Mouse (Mus musculus) liver, adult 2 months (tissue): ENCODE results near the gene Echdc3. TPM values are rescaled to one million over a fixed set of nuclear protein-coding genes. Genes with fewer than 3 reads are reported as not detected.

ENCODE experiments used
- DNase-seq: peaks from one replicate; pipeline ENCODE4 v3.0.0-alpha.2; 2011; ENCODE audit warnings: low read depth, low spot score; ENCODE audit errors: extremely low read depth
- H3K27ac ChIP-seq: fragments of 200-500 bp; replicated peaks from 2 replicates; pipeline ENCODE4 v1.5.1; 2012; ENCODE audit warnings: low read depth, mild to moderate bottlenecking, control low read depth, inconsistent platforms, low read length; ENCODE audit not compliant: insufficient read depth
- H3K27me3 ChIP-seq: fragments of 200-500 bp; 2 replicates; pipeline ENCODE4 v1.6.1; 2012; ENCODE audit warnings: mild to moderate bottlenecking, moderate library complexity, low read length, inconsistent platforms; ENCODE audit not compliant: control insufficient read depth, insufficient read depth
- H3K36me3 ChIP-seq: fragments of 200-500 bp; 2 replicates; pipeline ENCODE4 v1.6.1; 2012; ENCODE audit warnings: low read length, inconsistent platforms; ENCODE audit not compliant: control insufficient read depth, insufficient read depth
- H3K4me1 ChIP-seq: fragments of 200-500 bp; 2 replicates; pipeline ENCODE4 v1.6.1; 2011; ENCODE audit warnings: low read length; ENCODE audit not compliant: control insufficient read depth, insufficient read depth
- H3K4me3 ChIP-seq: fragments of 200-500 bp; 2 replicates; pipeline ENCODE4 v1.5.1; 2011; ENCODE audit warnings: low read depth, mild to moderate bottlenecking, control low read depth, low read length, moderate library complexity; ENCODE audit not compliant: insufficient read depth
- H3K79me2 ChIP-seq: fragments of 200-500 bp; 2 replicates; pipeline ENCODE4 v1.6.1; 2012; ENCODE audit warnings: inconsistent platforms, mild to moderate bottlenecking, low read length, moderate library complexity; ENCODE audit not compliant: control insufficient read depth, insufficient read depth
- H3K9ac ChIP-seq: fragments of 200-500 bp; 2 replicates; pipeline ENCODE4 v1.6.1; 2012; ENCODE audit warnings: low read depth, mild to moderate bottlenecking, control low read depth, inconsistent platforms, low read length
- CTCF ChIP-seq: fragments of 200-500 bp; IDR thresholded peaks from 2 replicates; pipeline ENCODE4 v1.5.1; 2011; ENCODE audit warnings: low read depth, low read length, control low read depth
- POLR2A ChIP-seq: fragments of 200-500 bp; IDR thresholded peaks from 2 replicates; pipeline ENCODE4 v1.6.1; 2011; ENCODE audit warnings: low read length, control low read depth; ENCODE audit not compliant: insufficient read depth; ENCODE audit errors: extremely low read depth
- WGBS: fragments of 180-500 bp; shearing (Covaris S2); methylation state at CpG from one replicate; pipeline ENCODE4 v1.1.7; 2018; 5-methylcytosine and 5-hydroxymethylcytosine counted together
- polyA plus RNA-seq: library from polyadenylated mRNA; depleted of rRNA; stranded (reverse); fragments of >200 nt; gene quantifications from 2 replicates; pipeline ENCODE4 v1.2.3, GENCODE M21; 2012
- total RNA-seq: library from RNA; depleted of rRNA; stranded (reverse); fragments of >200 nt; gene quantifications from 2 replicates; pipeline ENCODE4 v1.2.3, GENCODE M21; 2014

Gene Echdc3
- total and polyA plus RNA-seq, 2 experiments, result 101 to 125 TPM

GRCm38 (mm10) chr2:6195468-6196239 lies 17.2 kb downstream of the Echdc3 start:
- no peaks in the 10 kb centered on the region for H3K27me3 ChIP-seq
- no peak overlapping the region for H3K9ac ChIP-seq
- H3K4me1 ChIP-seq, result peaks cover 21% of the 10 kb centered on the region
- peak overlapping the region; percentile 71 for H3K27ac ChIP-seq
- peak; percentile 97 for DNase-seq
- TF ChIP-seq CTCF (peak; percentile 81), POLR2A (no peak)
- 33% methylated on average over 15 of the region's 15 CpGs for WGBS
- no peaks in the 10 kb centered on the region for H3K79me2 ChIP-seq
- H3K4me3 ChIP-seq, result no peak overlapping the region
- peaks cover 3% of the 10 kb centered on the region for H3K36me3 ChIP-seq

- peaks cover 21% of the 10 kb centered on the region for H3K4me1 ChIP-seq
- TF ChIP-seq CTCF, result no peak
- TF ChIP-seq POLR2A, result no peak
- WGBS, result 91% methylated on average over 7 of the region's 7 CpGs
- DNase-seq, result no peak
- H3K27me3 ChIP-seq, result no peaks in the 10 kb centered on the region
- no peaks in the 10 kb centered on the region for H3K79me2 ChIP-seq
- H3K4me3 ChIP-seq, result no peak overlapping the region
- no peak overlapping the region for H3K9ac ChIP-seq
- peak overlapping the region; percentile 66 for H3K27ac ChIP-seq
- no peaks in the 10 kb centered on the region for H3K36me3 ChIP-seq
These were observed 18.3 kb downstream of the Echdc3 start for GRCm38 (mm10) chr2:6194497-6194896.

DNA sequence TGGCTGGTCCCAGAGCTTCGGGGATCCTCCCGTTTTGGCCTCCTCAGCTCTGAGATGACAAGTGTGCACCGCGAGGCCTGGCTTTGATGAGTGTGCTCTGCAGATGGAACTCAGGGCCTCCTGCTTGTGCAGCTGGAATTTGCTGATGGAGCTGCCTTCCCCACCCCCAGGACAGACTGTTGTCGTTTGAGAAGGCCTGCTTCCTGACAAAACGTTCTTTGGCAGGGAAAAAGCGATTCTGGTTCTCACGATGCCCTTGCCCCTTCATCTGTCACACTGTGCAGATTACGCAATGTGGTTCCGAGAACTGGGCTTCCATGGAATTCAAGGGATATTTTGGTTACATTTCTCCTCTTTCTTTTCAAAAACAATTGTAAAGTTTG lies 19.3 kb downstream of the Echdc3 start:
- Histone ChIP-seq H3K27ac (peak overlapping the region; percentile 37), H3K27me3 (no peaks in the 10 kb centered on the region), H3K4me1 (peaks cover 21% of the 10 kb centered on the region), H3K4me3 (no peak overlapping the region), H3K9ac (no peak overlapping the region), H3K36me3 (no peaks in the 10 kb centered on the region), H3K79me2 (no peaks in the 10 kb centered on the region)
- no peak for TF ChIP-seq POLR2A
- TF ChIP-seq CTCF, result no peak
- peak; percentile 94 for DNase-seq
- 11% methylated on average over 10 of the region's 10 CpGs for WGBS

DNA sequence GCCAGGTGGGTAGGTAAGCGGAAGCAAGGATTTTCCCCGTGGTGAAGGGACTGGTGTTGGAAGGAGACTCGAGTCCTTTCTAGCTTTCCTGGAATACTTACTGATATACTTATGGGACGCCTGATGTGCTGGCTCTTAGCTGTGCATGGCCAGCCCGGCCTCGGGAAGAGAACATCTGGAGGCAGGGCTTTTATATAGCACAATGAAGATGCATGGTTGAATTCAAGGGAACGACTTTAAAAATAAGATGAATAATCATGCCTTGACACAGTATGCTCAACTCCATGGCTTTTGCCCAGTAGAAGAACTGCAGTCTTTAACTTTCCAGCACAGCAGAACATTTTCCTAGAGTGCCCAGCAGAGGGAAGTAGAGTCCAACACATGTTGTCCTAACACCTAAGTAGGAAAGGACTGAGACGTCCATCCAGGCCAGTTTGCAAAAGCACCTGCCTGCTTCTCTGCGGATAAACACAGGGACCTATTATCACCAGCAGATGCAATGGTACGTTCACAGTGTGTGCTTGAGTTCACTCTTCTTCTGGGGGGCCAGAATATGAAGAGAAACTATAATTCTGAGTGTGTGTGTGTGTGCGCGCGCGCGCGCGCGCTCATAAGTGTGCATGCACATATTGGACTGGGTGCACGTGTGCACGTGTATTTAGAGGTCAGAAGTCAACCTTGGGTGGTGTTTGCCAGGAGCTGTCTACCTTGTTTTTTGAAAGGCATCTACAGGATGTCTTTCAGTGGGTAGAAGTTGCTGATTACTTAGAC lies 19.8 kb downstream of the Echdc3 start:
- Histone ChIP-seq H3K4me1 (peaks cover 21% of the 10 kb centered on the region), H3K36me3 (no peaks in the 10 kb centered on the region), H3K4me3 (no peak overlapping the region), H3K79me2 (no peaks in the 10 kb centered on the region), H3K27ac (peak overlapping the region; percentile 37), H3K27me3 (no peaks in the 10 kb centered on the region), H3K9ac (no peak overlapping the region)
- WGBS, result 62% methylated on average over 20 of the region's 20 CpGs
- DNase-seq, result peak; percentile 80
- no peak for TF ChIP-seq POLR2A
- peak; percentile 39 for TF ChIP-seq CTCF

DNA sequence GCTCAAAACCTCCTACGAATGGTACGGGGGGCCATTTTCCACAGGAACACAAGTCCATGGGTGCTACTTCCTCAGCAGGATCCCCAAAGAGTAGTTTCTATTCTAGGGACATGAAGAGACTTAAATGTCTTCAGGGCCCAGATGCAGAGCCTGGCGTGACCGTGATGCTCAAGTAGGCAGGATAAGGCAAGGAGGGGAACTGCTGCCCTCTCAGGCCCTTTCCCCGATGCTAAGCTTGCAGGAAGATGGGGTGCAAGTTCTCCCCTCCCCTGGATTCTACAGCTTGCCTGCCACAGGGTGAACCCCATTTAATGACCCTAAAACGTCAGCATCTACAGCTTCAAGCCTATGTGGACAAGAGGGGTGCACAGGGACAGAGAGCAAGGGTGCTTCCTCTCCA lies 22.8 kb downstream of the Echdc3 start:
- 93% methylated on average over 6 of the region's 6 CpGs for WGBS
- Histone ChIP-seq H3K4me1 (peaks cover 16% of the 10 kb centered on the region), H3K36me3 (no peaks in the 10 kb centered on the region), H3K9ac (no peak overlapping the region), H3K79me2 (no peaks in the 10 kb centered on the region), H3K27me3 (no peaks in the 10 kb centered on the region), H3K4me3 (no peak overlapping the region), H3K27ac (no peak overlapping the region)
- TF ChIP-seq POLR2A (no peak), CTCF (no peak)
- no peak for DNase-seq

GRCm38 (mm10) chr2:6189675-6189998 lies 23.2 kb downstream of the Echdc3 start:
- H3K36me3 ChIP-seq, result no peaks in the 10 kb centered on the region
- H3K27me3 ChIP-seq, result no peaks in the 10 kb centered on the region
- no peak overlapping the region for H3K9ac ChIP-seq
- WGBS, result 91% methylated on average over 2 of the region's 2 CpGs
- peaks cover 13% of the 10 kb centered on the region for H3K4me1 ChIP-seq
- no peak for DNase-seq
- no peaks in the 10 kb centered on the region for H3K79me2 ChIP-seq
- no peak overlapping the region for H3K27ac ChIP-seq
- no peak overlapping the region for H3K4me3 ChIP-seq
- no peak for TF ChIP-seq POLR2A
- no peak for TF ChIP-seq CTCF
